Mouse (Mus musculus): ENCODE measurements around the gene Ascl5. TPM values are rescaled to one million over a fixed set of nuclear protein-coding genes. Genes with fewer than 3 reads are reported as not detected.

Ascl5 gene
- polyA plus RNA-seq, 1 experiment from 2014 or later = not detected

DNA sequence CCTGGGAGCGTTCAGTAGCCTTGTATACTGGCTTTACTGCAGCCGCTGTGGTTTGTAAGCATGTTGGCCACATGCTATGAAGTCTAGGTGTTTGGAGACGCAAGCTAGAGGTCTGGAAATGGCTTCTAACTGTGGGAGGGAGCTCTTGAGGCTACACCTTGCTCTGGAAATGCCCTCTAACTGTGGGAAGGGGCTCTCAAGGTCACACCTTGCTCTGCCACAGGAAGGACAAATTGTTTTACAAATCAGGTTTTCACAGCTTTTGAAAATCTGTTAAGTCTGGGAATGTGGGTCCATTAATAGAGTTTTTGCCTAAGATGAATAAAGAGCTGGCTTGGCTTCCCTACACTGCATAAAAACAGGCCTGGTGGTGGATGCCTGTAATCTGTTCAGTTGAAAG is 43.1 kb downstream of the Ascl5 start:
- WGBS = 78% methylated on average over 3 of the region's 3 CpGs
- no peaks in the 10 kb centered on the region for H3K36me3 ChIP-seq (ENCODE audit: control insufficient read depth, insufficient read depth, low read length)
- H3K9ac ChIP-seq (ENCODE audit: low read depth, low read length) = no peak overlapping the region
- no peaks in the 10 kb centered on the region for H3K27me3 ChIP-seq (replicated peaks; ENCODE audit: control insufficient read depth, insufficient read depth, low read length)
- H3K9me3 ChIP-seq (ENCODE audit: control insufficient read depth, low read length) = no peaks in the 10 kb centered on the region
- no peak for ATAC-seq
- H3K4me3 ChIP-seq (ENCODE audit: low read length) = no peak overlapping the region
- no peak overlapping the region for H3K27ac ChIP-seq (ENCODE audit: low read depth, low read length)
- no peak overlapping the region for H3K4me2 ChIP-seq (ENCODE audit: low read length)
- H3K4me1 ChIP-seq (ENCODE audit: control insufficient read depth, insufficient read depth, low read depth, low read length) = peaks cover 3% of the 10 kb centered on the region; the same call in 1 of the 2 replicates

DNA sequence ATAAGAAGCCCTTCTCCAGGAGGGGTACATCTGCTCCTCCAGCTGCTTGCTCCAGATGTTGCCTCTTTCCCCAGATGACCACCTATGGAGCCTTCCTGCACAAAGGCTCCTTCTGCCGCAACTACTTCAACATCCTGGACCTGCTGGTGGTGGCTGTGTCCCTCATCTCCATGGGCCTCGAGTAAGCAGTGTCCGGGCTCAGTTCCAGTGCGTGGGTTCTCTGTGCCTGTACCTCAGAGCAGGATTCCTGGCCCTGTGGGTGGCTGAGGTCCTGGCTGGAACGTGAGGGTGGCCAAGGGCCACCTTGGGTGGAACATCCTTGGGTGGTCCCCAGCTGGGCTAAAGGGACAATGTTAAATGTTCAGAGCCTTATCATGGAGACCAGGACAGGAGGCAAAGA is 44.2 kb downstream of the Ascl5 start:
- Histone ChIP-seq H3K4me2 (ENCODE audit: low read length) (no peak overlapping the region), H3K4me1 (ENCODE audit: control insufficient read depth, insufficient read depth, low read depth, low read length) (no peaks in the 10 kb centered on the region), H3K27me3 (replicated peaks; ENCODE audit: control insufficient read depth, insufficient read depth, low read length) (no peaks in the 10 kb centered on the region), H3K9ac (ENCODE audit: low read depth, low read length) (no peak overlapping the region), H3K4me3 (ENCODE audit: low read length) (no peak overlapping the region), H3K9me3 (ENCODE audit: control insufficient read depth, low read length) (no peaks in the 10 kb centered on the region), H3K27ac (ENCODE audit: low read depth, low read length) (no peak overlapping the region), H3K36me3 (ENCODE audit: control insufficient read depth, insufficient read depth, low read length) (no peaks in the 10 kb centered on the region)
- no peak for ATAC-seq
- WGBS = 74% methylated on average over 5 of the region's 5 CpGs

Other genes starting within 250 kb of the Ascl5 start
- 0.47 and 0.93 TPM in 2 replicates for gene Lad1, start 232.2 kb upstream of the Ascl5 start, polyA plus RNA-seq (2015; fragmentation: Nextera tagmentation; extraction: Ambion mirVana)
- 1.5 and 8.3 TPM in 2 replicates for gene Tnnt2, start 214.4 kb upstream of the Ascl5 start, polyA plus RNA-seq (2015; fragmentation: Nextera tagmentation; extraction: Ambion mirVana)
- gene Pkp1, start 131.6 kb upstream of the Ascl5 start, polyA plus RNA-seq (2015; fragmentation: Nextera tagmentation; extraction: Ambion mirVana) = 0.09 and 0.14 TPM in 2 replicates
- 0.05 TPM in 1 of 2 replicates, not detected in the other for gene Igfn1, start 44.5 kb upstream of the Ascl5 start, polyA plus RNA-seq (2015; fragmentation: Nextera tagmentation; extraction: Ambion mirVana)
- gene Tmem9, start 42.7 kb upstream of the Ascl5 start, polyA plus RNA-seq (2015; fragmentation: Nextera tagmentation; extraction: Ambion mirVana) = 188 and 207 TPM in 2 replicates
- gene Cacna1s, start 1.9 kb downstream of the Ascl5 start, polyA plus RNA-seq (2015; fragmentation: Nextera tagmentation; extraction: Ambion mirVana) = 0.45 and 0.66 TPM in 2 replicates
- 43.6 and 44.3 TPM in 2 replicates for gene Kif21b, start 80.6 kb downstream of the Ascl5 start, polyA plus RNA-seq (2015; fragmentation: Nextera tagmentation; extraction: Ambion mirVana)
- not detected in 2 replicates for gene Mroh3, start 162.0 kb downstream of the Ascl5 start, polyA plus RNA-seq (2015; fragmentation: Nextera tagmentation; extraction: Ambion mirVana)
- gene Inava, start 183.5 kb downstream of the Ascl5 start, polyA plus RNA-seq (2015; fragmentation: Nextera tagmentation; extraction: Ambion mirVana) = 2.6 TPM in 2 replicates
- gene Gpr25, start 210.1 kb downstream of the Ascl5 start, polyA plus RNA-seq (2015; fragmentation: Nextera tagmentation; extraction: Ambion mirVana) = 1.4 TPM in 2 replicates